Mouse (Mus musculus): ENCODE measurements around the gene Ucn2. TPM values are rescaled to one million over a fixed set of nuclear protein-coding genes. Genes with fewer than 3 reads are reported as not detected.

Gene Ucn2
- polyA plus RNA-seq, 1 experiment from 2014 or later: not detected

DNA sequence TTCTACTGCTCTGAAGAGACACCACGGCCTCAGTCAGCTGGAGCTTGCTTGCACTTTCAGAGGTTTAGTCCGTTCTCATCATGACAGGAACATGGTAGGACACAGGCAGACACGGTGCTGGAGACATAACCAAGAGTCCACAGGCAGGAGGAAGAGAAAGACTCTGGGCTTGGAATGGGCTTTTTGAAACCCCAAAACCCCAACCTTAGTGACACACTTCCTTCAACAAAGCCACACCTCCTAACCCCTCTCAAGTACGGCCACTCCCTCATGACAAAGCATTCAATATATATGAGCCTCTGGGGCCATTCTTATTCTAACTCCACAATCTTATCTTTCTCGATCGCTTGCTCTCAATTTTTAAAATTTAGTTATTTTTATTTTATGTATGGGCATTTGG lies 46.6 kb downstream of the Ucn2 start:
- ATAC-seq (ENCODE audit: insufficient read depth, low FRiP score, low TSS enrichment): no peak
- no peak overlapping the region for H3K9ac ChIP-seq (ENCODE audit: low read length)
- no peak overlapping the region for H3K4me3 ChIP-seq (ENCODE audit: low read depth, low read length)
- DNase-seq (ENCODE audit: low spot score): no peak
- no peaks in the 10 kb centered on the region for H3K9me3 ChIP-seq (ENCODE audit: control insufficient read depth, low read length)
- 89% methylated on average over 6 of the region's 6 CpGs for WGBS
- H3K27ac ChIP-seq (ENCODE audit: low read depth, low read length): no peak overlapping the region
- H3K27me3 ChIP-seq (ENCODE audit: control insufficient read depth, insufficient read depth, low read length): no peaks in the 10 kb centered on the region
- no peak overlapping the region for H3K4me2 ChIP-seq (ENCODE audit: low read depth)
- H3K36me3 ChIP-seq (ENCODE audit: control insufficient read depth, insufficient read depth, low read length): no peaks in the 10 kb centered on the region
- no peaks in the 10 kb centered on the region for H3K4me1 ChIP-seq (ENCODE audit: control insufficient read depth, insufficient read depth, low read length)

MicroRNAs encoded within 50 kb of the gene (microRNA counts, 519-probe panel; counts per million panel counts)
- 171 counts per million, percentile 57 among the panel's probes with 10 or more counts for microRNA mmu-miR-711

Small RNA genes lying within 50 kb of the gene (microRNA-seq; reads per million reads assigned to microRNA genes)
- gene Mir711: not detected

Other genes with a start within 250 kb of the Ucn2 start
- gene Ip6k2, start 202.2 kb upstream of the Ucn2 start, polyA plus RNA-seq (2014; fragmentation: Nextera tagmentation; extraction: Ambion mirVana): 121 and 129 TPM in 2 replicates
- 14.5 and 15.5 TPM in 2 replicates for gene Nckipsd, start 177.6 kb upstream of the Ucn2 start, polyA plus RNA-seq (2014; fragmentation: Nextera tagmentation; extraction: Ambion mirVana)
- 6.7 and 8.9 TPM in 2 replicates for gene Celsr3, start 159.7 kb upstream of the Ucn2 start, polyA plus RNA-seq (2014; fragmentation: Nextera tagmentation; extraction: Ambion mirVana)
- 8.8 and 13.2 TPM in 2 replicates for gene Slc26a6, start 132.7 kb upstream of the Ucn2 start, polyA plus RNA-seq (2014; fragmentation: Nextera tagmentation; extraction: Ambion mirVana)
- gene Tmem89, start 71.4 kb upstream of the Ucn2 start, polyA plus RNA-seq (2014; fragmentation: Nextera tagmentation; extraction: Ambion mirVana): not detected in 2 replicates
- 439 and 457 TPM in 2 replicates for gene Uqcrc1, start 49.4 kb upstream of the Ucn2 start, polyA plus RNA-seq (2014; fragmentation: Nextera tagmentation; extraction: Ambion mirVana)
- 0.69 and 1.2 TPM in 2 replicates for gene Col7a1, start 32.4 kb upstream of the Ucn2 start, polyA plus RNA-seq (2014; fragmentation: Nextera tagmentation; extraction: Ambion mirVana)
- gene Pfkfb4, start 5.8 kb downstream of the Ucn2 start, polyA plus RNA-seq (2014; fragmentation: Nextera tagmentation; extraction: Ambion mirVana): 14.4 and 14.6 TPM in 2 replicates
- 30.9 and 34.7 TPM in 2 replicates for gene Shisa5, start 52.6 kb downstream of the Ucn2 start, polyA plus RNA-seq (2014; fragmentation: Nextera tagmentation; extraction: Ambion mirVana)
- 6.9 and 7.8 TPM in 2 replicates for gene Trex1, start 73.7 kb downstream of the Ucn2 start, polyA plus RNA-seq (2014; fragmentation: Nextera tagmentation; extraction: Ambion mirVana)
- 25.3 and 26.4 TPM in 2 replicates for gene Atrip, start 88.1 kb downstream of the Ucn2 start, polyA plus RNA-seq (2014; fragmentation: Nextera tagmentation; extraction: Ambion mirVana)
- gene Ccdc51, start 96.5 kb downstream of the Ucn2 start, polyA plus RNA-seq (2014; fragmentation: Nextera tagmentation; extraction: Ambion mirVana): 13.4 and 15.1 TPM in 2 replicates
- 719 and 756 TPM in 2 replicates for gene Tma7, start 96.6 kb downstream of the Ucn2 start, polyA plus RNA-seq (2014; fragmentation: Nextera tagmentation; extraction: Ambion mirVana)
- gene Plxnb1, start 109.4 kb downstream of the Ucn2 start, polyA plus RNA-seq (2014; fragmentation: Nextera tagmentation; extraction: Ambion mirVana): 18.3 and 19.1 TPM in 2 replicates
- not detected in 2 replicates for gene Fbxw21, start 176.0 kb downstream of the Ucn2 start, polyA plus RNA-seq (2014; fragmentation: Nextera tagmentation; extraction: Ambion mirVana)
- not detected in 2 replicates for gene Fbxw13, start 210.0 kb downstream of the Ucn2 start, polyA plus RNA-seq (2014; fragmentation: Nextera tagmentation; extraction: Ambion mirVana)
- gene Fbxw20, start 248.7 kb downstream of the Ucn2 start, polyA plus RNA-seq (2014; fragmentation: Nextera tagmentation; extraction: Ambion mirVana): not detected in 2 replicates

Measured in neural tube, embryonic 11.5 days (tissue).